Mouse (Mus musculus) retina, adult 2 months (tissue): ENCODE results near the gene Rpusd1.
A peak's percentile ranks its signal among the peaks of the same experiment; 100 is the strongest.
"Not testable (repeated sequence)": the region's sequence is repeated elsewhere in the genome, so short reads cannot be mapped to it uniquely, and the experiment has no call there.

Experiments
- DNase-seq: peaks from one replicate; pipeline ENCODE4 v3.0.0-alpha.2; 2012; ENCODE audit warnings: low read depth, low spot score

Gene Rpusd1

GRCm38 (mm10) chr17:25738861-25739260, 11.4 kb downstream of the Rpusd1 start:
- no peak for DNase-seq

GRCm38 (mm10) chr17:25741471-25741870, 14.0 kb downstream of the Rpusd1 start:
- not testable (repeated sequence) for DNase-seq

DNA sequence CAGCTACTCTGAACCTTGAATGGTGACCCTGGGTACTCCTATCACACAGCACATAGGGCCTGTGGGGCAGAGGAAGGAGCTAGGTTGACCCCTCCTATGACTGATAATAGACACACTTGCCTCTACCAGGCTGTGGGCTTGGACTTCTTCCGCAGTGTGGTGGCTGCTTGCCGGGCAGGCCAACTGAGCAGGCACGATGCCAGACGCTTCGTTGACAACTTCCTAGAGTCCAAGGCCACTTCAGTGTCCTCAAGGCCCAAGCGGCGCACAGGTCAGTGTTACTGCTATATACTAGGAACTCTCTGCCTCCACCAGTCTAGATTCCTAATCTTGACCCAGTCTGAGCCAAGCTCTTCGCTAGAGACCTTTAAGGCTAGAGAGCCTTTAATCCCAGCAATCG, 16.4 kb downstream of the Rpusd1 start:
- DNase-seq, result no peak

GRCm38 (mm10) chr17:25744311-25744710, 16.8 kb downstream of the Rpusd1 start:
- DNase-seq, result no peak

DNA sequence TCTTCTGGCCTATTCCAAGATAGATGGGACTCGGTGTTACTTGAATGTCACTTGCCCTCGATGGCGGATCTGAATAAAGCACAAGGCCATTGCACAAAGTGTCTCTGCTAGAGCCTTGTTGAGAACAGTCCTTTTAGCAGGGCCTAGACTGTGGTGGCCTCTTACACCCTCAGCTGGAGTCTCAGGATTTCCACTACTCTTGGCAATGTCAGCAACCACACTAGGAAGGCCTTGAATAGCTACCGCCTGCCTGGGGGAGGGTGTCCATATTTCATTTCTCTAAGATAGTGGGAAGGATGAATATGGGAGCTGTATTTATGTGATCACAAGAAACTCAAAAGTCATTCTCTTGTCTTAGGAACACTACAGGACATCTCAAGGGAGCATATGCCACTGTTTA, 20.8 kb downstream of the Rpusd1 start:
- DNase-seq, result no peak

DNA sequence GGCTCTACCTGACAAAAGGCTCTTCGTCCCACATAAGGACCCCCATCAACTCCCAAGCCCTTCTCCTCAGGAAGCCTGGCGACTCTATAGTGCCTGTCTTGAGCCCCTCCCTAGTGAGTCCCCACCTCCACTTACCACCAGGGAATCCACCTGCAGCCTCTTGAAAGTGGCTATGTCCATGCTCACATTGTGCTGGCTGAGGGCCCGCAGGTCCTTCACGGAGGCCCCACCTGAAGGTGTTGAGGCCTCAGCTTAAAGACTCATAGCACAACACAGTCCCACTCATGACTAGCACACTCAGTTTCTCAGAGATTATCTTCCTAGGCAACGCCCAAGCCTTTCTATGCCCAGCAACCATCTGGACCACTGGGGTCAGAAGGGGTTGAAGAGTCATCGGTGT, 21.8 kb downstream of the Rpusd1 start:
- DNase-seq, result no peak

GRCm38 (mm10) chr17:25751446-25751845, 24.0 kb downstream of the Rpusd1 start:
- no peak for DNase-seq

DNA sequence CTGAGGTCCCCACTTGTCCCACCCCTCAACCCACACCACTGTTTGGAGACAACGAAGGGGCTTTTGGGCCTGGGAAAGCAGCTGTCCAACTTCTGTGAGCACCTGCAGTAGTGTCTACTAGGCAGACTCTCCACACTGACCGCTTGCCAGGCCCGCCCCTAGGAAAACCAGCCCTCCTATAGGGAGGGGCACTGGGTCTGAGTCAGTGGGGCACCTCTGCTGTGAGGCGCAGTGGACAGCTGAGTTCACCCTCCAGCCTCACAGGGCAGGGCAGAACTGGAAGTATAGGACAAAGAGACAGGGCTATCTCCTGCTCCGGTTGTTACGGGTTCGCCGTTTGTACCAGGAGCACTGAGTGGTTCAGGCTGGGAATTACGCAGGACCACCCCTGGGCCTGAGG, 26.8 kb downstream of the Rpusd1 start, which contains the start of gene Msln:
Gene Msln (minus strand): TSS at position 138 of the 400 bp plus-strand sequence.
- no peak for DNase-seq

DNA sequence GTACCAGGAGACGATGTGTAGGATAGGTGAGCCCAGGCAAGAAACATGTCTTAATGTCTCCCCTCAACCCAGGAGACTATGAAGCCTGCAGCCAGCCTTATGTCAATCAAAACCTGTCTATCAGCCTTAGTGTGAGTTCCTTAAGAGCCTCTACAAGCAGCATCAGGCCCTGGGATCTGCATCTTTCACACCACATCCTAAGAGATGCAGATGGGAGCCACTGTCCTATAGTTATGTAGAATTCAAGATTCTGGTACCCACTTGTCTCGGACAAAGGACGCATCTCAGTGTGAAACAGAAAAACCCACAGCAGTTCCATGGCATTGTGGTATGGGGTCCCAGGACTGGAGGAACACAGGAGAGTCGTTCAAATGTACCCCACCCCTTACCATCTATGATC, 27.6 kb downstream of the Rpusd1 start:
- no peak for DNase-seq

GRCm38 (mm10) chr17:25755627-25756377, 28.3 kb downstream of the Rpusd1 start:
- DNase-seq, result no peak

- no peak for DNase-seq
Observed at GRCm38 (mm10) chr17:25756378-25757242, 29.1 kb downstream of the Rpusd1 start.

- no peak for DNase-seq
Observed at GRCm38 (mm10) chr17:25757691-25758090, 30.2 kb downstream of the Rpusd1 start.

DNA sequence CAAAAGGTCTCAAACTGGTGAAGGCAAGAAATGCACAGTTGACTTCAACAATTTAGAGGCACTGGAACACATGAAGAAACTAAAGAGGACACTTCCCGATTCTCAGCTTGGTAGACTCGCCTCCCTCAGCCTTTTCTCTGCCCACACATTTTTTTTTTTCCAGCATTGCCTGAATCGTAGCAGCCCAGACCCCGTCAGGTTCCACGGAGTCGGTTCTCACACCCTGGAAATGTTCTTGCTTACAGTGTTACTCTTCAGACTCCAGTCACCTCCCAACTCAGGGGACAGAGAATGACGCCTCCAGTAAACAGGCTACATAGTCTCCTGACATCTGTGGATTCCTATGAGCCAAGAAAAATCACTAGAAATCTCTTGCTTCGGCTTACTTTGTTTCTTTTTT, 32.7 kb downstream of the Rpusd1 start:
- DNase-seq, result no peak

DNA sequence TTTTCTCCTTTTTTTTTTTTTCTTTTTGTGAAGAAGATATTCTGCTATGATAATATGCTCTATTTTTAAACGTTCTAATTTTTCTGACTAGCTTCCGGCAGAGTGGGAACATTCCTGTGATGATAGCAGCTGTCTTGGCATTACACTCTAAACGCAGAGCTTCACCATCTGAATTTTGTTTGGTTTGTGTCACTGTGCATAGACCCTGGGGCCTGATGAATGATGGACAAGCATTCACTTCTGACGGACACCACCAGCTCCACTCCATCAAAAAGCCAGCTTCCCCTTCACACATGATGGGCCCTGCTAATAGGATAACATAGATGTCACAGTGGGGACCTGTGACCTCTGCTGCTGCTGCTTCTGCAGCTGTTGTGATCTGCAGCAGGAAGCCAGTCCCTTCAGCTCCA, 34.1 kb downstream of the Rpusd1 start:
- DNase-seq, result no peak

GRCm38 (mm10) chr17:25762591-25762990, 35.1 kb downstream of the Rpusd1 start:
- no peak for DNase-seq

DNA sequence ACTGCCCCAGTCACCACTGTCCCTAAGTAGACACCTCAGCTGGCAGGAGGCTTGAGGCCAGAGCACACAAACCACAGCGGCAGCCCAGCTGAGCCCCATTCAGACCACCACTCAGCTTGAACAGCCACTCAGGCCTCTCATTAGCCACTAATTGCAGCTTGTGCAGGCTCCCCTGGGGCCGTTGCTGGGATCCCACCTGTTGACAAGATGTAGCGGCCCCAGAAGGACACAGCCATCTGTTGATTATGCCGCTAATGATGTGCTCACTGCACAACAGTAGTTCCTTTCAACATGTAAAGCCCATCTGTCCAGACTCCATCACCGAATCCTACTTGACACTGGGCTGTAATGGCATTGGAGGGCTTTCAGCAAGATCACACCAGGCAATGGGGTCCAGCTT, 38.4 kb downstream of the Rpusd1 start:
- DNase-seq, result no peak

GRCm38 (mm10) chr17:25769331-25769730, 41.9 kb downstream of the Rpusd1 start:
- DNase-seq, result no peak

GRCm38 (mm10) chr17:25773549-25774120, 46.2 kb downstream of the Rpusd1 start, which contains the start of gene Narfl:
Gene Narfl (plus strand): TSS chr17:25773776.
- peak; percentile 99 for DNase-seq

DNA sequence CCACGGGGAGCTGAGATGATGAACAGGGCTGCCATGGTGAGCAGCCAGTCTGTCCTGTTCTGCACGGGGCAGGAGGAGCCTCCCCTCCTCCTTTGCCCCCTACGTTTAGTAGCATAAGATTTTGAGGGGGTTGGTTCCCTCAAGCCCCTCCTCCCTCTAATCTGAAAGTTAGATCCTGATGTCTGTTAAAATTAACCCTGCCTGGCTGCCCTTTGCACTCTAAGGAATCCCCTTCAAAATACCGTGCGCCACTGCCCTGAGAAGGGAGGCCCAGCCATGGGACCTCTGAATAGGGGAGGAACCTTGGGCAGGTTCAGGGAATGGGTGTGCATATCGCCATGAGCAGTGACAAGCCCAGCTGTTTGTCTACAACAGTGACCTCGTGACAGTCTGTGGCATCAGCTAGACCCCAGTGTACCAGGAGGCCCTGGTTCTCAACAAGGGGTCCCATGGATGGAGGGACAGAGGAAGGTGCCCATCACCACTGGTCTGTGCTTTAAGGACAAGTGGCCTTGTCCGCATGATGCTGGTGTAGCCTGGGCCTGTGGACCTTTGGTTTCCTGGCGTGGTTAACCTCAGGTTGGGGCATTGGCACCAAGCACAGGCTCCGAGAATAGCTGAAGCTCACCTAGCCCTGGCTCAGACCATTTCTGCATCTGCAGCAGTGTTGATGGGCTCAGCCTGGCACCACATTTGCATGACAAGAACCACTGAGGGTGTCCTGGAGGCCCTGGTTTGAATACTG, 48.0 kb downstream of the Rpusd1 start:
- no peak for DNase-seq

- no peak for DNase-seq
Observed at GRCm38 (mm10) chr17:25777948-25778347, 50.5 kb downstream of the Rpusd1 start.
